23 mouse cellular contexts compared by ENCODE assay signal in genomic region chr16:52466770-52467169, GRCm38 (mm10).
"Had no signal": no experiment of that assay in that cellular context is flagged by ENCODE, and none has a peak within 500 bp of the region (broad histone marks: within the 10 kb centered on the region; RNA-seq: fewer than 3 reads in every experiment).

No protein-coding gene starts in this region.

- H3K27me3 ChIP-seq: heart, embryonic 13.5 days; heart, embryonic 15.5 days; hindbrain, embryonic 13.5 days; hindbrain, embryonic 15.5 days; limb, embryonic 13.5 days; limb, embryonic 15.5 days; liver, embryonic 12.5 days had no signal

- H3K4me2 ChIP-seq: heart, embryonic 11.5 days; heart, embryonic 13.5 days; heart, embryonic 15.5 days; hindbrain, embryonic 13.5 days; hindbrain, embryonic 15.5 days; limb, embryonic 13.5 days; limb, embryonic 15.5 days; liver, embryonic 12.5 days had no signal

- DNase-seq: gastrocnemius, postnatal 14 days; gastrocnemius, postnatal 36 days; heart, adult 11 months; heart, adult 2 months; heart, postnatal 14 days; heart, postnatal 36 days; kidney, adult 18-20 months; kidney, postnatal 10 days; kidney, postnatal 25 days; layer of hippocampus, adult 9-11 months; layer of hippocampus, postnatal 36 days; left cerebral cortex, postnatal 4 days had no signal

- ATAC-seq: hindbrain, postnatal 0 days; intestine, embryonic 16.5 days; liver, embryonic 12.5 days had no signal

- H3K27ac ChIP-seq: heart, adult 2 months; heart, embryonic 13.5 days; heart, embryonic 15.5 days; hindbrain, embryonic 13.5 days; hindbrain, embryonic 15.5 days; hindbrain, postnatal 0 days; limb, embryonic 13.5 days; limb, embryonic 15.5 days; liver, embryonic 12.5 days; liver, embryonic 14.5 days had no signal

- H3K4me1 ChIP-seq: heart, embryonic 13.5 days; heart, embryonic 15.5 days; hindbrain, embryonic 13.5 days; hindbrain, embryonic 15.5 days; limb, embryonic 13.5 days; liver, embryonic 12.5 days had no signal

- H3K9ac ChIP-seq: heart, embryonic 13.5 days; heart, embryonic 15.5 days; hindbrain, embryonic 13.5 days; hindbrain, embryonic 15.5 days; limb, embryonic 13.5 days; limb, embryonic 15.5 days; liver, embryonic 12.5 days; liver, embryonic 14.5 days had no signal

- H3K36me3 ChIP-seq: heart, embryonic 13.5 days; heart, embryonic 15.5 days; hindbrain, embryonic 13.5 days; hindbrain, embryonic 15.5 days; limb, embryonic 13.5 days; limb, embryonic 15.5 days; liver, embryonic 12.5 days had no signal

- H3K4me3 ChIP-seq: heart, adult 2 months; heart, embryonic 13.5 days; heart, embryonic 15.5 days; hindbrain, embryonic 13.5 days; hindbrain, embryonic 15.5 days; limb, embryonic 13.5 days; limb, embryonic 15.5 days; liver, embryonic 12.5 days had no signal

- H3K9me3 ChIP-seq: heart, embryonic 13.5 days; heart, embryonic 15.5 days; hindbrain, embryonic 13.5 days; hindbrain, embryonic 15.5 days; limb, embryonic 13.5 days; limb, embryonic 15.5 days; liver, embryonic 12.5 days had no signal
